Mouse (Mus musculus): ENCODE data around the gene 1700123O20Rik. TPM values are rescaled to one million over a fixed set of nuclear protein-coding genes. Genes with fewer than 3 reads are reported as not detected.

1700123O20Rik gene
- polyA plus RNA-seq, 1 experiment, result 47.4 TPM

DNA sequence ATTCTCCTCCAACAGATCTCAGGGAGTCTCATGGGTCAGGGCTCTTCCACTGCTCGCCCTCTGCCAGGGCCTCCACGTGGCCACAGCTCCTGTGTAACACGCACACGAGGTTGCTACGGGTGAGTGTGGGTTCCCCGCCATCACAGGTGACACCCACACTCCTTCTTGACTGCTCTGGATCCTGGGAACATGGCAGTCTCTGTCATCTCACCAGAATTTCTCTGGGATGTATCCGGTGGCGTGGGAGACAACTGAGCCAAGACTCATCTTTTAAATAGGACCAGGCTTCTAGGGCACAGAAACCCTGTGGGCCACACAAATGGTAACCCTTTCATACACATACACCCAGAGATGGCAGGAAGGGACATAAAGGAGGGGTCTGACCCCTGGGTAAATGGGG lies 46.2 kb downstream of the 1700123O20Rik start:
- Histone ChIP-seq H3K4me3 (ENCODE audit: low read depth, low read length) (no peak overlapping the region), H3K36me3 (ENCODE audit: control insufficient read depth, insufficient read depth, low read length) (peaks cover 36% of the 10 kb centered on the region), H3K27me3 (ENCODE audit: control insufficient read depth, insufficient read depth, low read length) (no peaks in the 10 kb centered on the region), H3K27ac (ENCODE audit: insufficient read depth, low read depth, low read length) (no peak overlapping the region), H3K4me1 (ENCODE audit: control insufficient read depth, insufficient read depth, insufficient read length, low read length) (peaks cover 15% of the 10 kb centered on the region; the same call in 1 of the 2 replicates)
- TF ChIP-seq POLR2A (IDR thresholded peaks at IDR 0.05; ENCODE audit: low read depth, low read length) (no peak), CTCF (IDR thresholded peaks at IDR 0.05; ENCODE audit: extremely low read depth, insufficient read length, insufficient replicate concordance, low read depth, low read length) (no peak)
- 93% methylated on average over 8 of the region's 8 CpGs for WGBS

DNA sequence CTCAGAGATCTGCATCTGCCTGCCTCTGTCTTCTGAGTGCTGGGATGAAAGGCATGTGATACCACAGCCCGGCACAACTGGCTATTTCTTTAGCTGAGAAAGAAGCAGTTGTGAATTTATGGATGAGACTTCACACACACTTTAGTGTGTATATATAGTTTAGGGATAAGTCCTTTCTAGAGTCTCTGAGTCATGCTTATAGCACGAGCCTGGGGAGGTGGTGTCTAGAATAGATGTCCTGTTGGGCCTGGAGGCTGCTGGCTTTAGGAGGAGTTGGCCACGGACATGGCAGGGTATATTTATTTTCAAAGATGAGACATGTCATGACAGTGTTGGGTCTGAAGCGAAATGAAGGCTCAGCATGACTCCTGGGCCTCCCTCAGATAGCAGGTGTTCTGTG lies 48.0 kb downstream of the 1700123O20Rik start:
- peaks cover 30% of the 10 kb centered on the region for H3K36me3 ChIP-seq (ENCODE audit: control insufficient read depth, insufficient read depth, low read length)
- peaks cover 19% of the 10 kb centered on the region for H3K4me1 ChIP-seq (ENCODE audit: control insufficient read depth, insufficient read depth, insufficient read length, low read length)
- no peak for TF ChIP-seq POLR2A (IDR thresholded peaks at IDR 0.05; ENCODE audit: low read depth, low read length)
- TF ChIP-seq CTCF (IDR thresholded peaks at IDR 0.05; ENCODE audit: extremely low read depth, insufficient read length, insufficient replicate concordance, low read depth, low read length), result no peak
- WGBS, result 59% methylated on average over 4 of the region's 4 CpGs
- H3K4me3 ChIP-seq (ENCODE audit: low read depth, low read length), result no peak overlapping the region
- H3K27ac ChIP-seq (ENCODE audit: insufficient read depth, low read depth, low read length), result peak overlapping the region; percentile 20; the same call in 1 of the 2 replicates
- H3K27me3 ChIP-seq (ENCODE audit: control insufficient read depth, insufficient read depth, low read length), result no peaks in the 10 kb centered on the region

DNA sequence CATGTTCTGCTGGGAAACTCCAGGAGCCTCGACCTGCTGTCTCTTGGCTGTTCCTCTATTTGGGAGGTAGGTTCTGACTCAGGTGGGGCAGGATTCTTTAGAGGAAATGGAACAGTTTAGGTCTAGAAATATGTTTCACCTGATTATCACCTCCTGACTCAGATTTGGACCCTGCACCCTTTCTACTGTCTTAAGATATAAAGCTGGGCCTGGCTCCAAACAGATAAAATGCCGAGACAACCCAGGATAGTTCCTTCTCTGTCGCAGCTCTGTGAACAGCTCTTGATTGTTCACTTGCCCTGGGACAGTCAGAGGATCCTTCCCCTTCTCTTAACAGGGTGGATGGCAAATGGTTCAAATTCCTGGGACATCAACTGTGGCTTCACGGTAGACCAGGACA lies 49.2 kb downstream of the 1700123O20Rik start:
- Histone ChIP-seq H3K27me3 (ENCODE audit: control insufficient read depth, insufficient read depth, low read length) (no peaks in the 10 kb centered on the region), H3K36me3 (ENCODE audit: control insufficient read depth, insufficient read depth, low read length) (peaks cover 27% of the 10 kb centered on the region), H3K4me3 (ENCODE audit: low read depth, low read length) (peak overlapping the region; percentile 9; the same call in 1 of the 2 replicates), H3K27ac (ENCODE audit: insufficient read depth, low read depth, low read length) (peak overlapping the region; percentile 89), H3K4me1 (ENCODE audit: control insufficient read depth, insufficient read depth, insufficient read length, low read length) (peaks cover 19% of the 10 kb centered on the region)
- WGBS, result 23% methylated on average over 4 of the region's 4 CpGs
- TF ChIP-seq CTCF (IDR thresholded peaks at IDR 0.05; ENCODE audit: extremely low read depth, insufficient read length, insufficient replicate concordance, low read depth, low read length) (no peak), POLR2A (IDR thresholded peaks at IDR 0.05; ENCODE audit: low read depth, low read length) (no peak)

DNA sequence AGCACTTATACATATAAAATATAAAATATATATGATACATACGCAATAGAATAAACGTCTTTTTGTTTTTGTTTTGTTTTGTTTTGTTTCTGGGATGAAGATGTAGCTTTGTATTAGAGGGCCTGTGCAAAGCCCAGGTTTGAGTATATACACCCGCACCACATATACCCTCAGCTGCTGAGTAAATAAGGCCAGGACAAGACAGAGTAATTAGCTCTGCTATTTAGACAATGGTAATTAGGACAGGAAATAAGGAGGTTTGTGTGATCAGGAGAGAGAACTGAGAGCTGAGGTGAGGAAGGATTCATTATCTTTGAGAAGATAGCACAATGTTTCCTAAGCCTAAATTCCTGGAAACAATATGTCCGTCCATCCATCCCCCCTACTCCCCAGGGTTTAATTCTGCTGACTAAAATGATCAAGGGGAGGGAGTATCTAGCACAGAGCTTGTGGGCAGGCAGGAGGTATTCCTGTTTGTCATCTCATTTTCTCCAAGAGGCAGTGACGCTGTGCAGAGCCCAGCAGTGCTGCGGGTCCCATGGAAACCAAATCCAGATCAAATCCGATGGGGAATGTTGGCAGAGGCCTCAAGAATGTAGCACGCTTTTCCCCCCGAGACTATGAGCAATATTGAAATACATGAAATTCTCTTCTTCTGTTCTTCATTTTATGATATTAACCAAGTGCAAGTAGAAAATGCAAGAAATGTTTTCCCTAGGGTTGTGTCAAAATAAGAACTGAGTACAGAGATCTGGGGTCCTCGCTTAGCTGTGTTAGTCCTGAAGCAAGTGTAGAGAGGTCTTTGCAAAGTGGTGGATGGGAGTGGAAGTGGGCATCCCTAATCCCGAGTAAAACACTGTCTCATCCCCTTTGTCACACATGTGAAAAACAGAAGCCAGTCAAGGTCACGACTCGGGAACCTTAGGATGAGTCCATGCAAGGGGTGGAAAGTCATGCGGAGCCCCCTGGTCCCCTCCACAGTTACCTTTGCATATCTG lies 50.8 kb downstream of the 1700123O20Rik start:
- H3K4me1 ChIP-seq (ENCODE audit: control insufficient read depth, insufficient read depth, insufficient read length, low read length), result peaks cover 25% of the 10 kb centered on the region
- no peak overlapping the region for H3K4me3 ChIP-seq (ENCODE audit: low read depth, low read length)
- H3K36me3 ChIP-seq (ENCODE audit: control insufficient read depth, insufficient read depth, low read length), result peaks cover 18% of the 10 kb centered on the region
- H3K27me3 ChIP-seq (ENCODE audit: control insufficient read depth, insufficient read depth, low read length), result no peaks in the 10 kb centered on the region
- 82% methylated on average over 14 of the region's 14 CpGs for WGBS
- TF ChIP-seq CTCF (IDR thresholded peaks at IDR 0.05; ENCODE audit: extremely low read depth, insufficient read length, insufficient replicate concordance, low read depth, low read length) (no peak), POLR2A (IDR thresholded peaks at IDR 0.05; ENCODE audit: low read depth, low read length) (no peak)
- H3K27ac ChIP-seq (ENCODE audit: insufficient read depth, low read depth, low read length), result no peak overlapping the region

DNA sequence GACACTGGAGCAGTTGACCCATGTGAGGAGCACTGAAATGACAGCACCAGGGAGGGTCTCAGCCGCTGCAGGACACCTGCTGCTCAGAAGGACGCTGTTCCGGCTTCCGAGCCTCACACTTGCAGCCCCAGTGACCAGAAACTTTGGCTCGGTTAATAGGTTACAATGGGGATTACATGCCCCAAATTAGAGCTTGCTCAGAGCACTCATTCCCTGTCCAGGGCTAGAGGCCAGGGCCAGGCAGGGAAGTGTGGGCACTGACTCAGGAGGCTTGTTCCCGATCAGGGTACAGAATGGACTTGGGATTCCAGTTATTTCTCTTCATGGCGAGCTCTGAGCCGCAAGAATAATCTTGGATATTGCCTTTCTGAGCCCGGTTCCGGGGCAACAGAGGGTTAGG lies 51.6 kb downstream of the 1700123O20Rik start:
- WGBS, result 90% methylated on average over 10 of the region's 10 CpGs
- Histone ChIP-seq H3K4me3 (ENCODE audit: low read depth, low read length) (no peak overlapping the region), H3K27ac (ENCODE audit: insufficient read depth, low read depth, low read length) (no peak overlapping the region), H3K4me1 (ENCODE audit: control insufficient read depth, insufficient read depth, insufficient read length, low read length) (peaks cover 29% of the 10 kb centered on the region), H3K27me3 (ENCODE audit: control insufficient read depth, insufficient read depth, low read length) (no peaks in the 10 kb centered on the region), H3K36me3 (ENCODE audit: control insufficient read depth, insufficient read depth, low read length) (peaks cover 14% of the 10 kb centered on the region)
- no peak for TF ChIP-seq CTCF (IDR thresholded peaks at IDR 0.05; ENCODE audit: extremely low read depth, insufficient read length, insufficient replicate concordance, low read depth, low read length)
- TF ChIP-seq POLR2A (IDR thresholded peaks at IDR 0.05; ENCODE audit: low read depth, low read length), result no peak

Other genes starting within 250 kb of the 1700123O20Rik start
- gene Lrp10, start 222.1 kb upstream of the 1700123O20Rik start, polyA plus RNA-seq (2012; rRNA removed), result 139 and 303 TPM in 2 replicates
- 0.20 and 0.76 TPM in 2 replicates for gene Rem2, start 210.1 kb upstream of the 1700123O20Rik start, polyA plus RNA-seq (2012; rRNA removed)
- 5.8 and 9.8 TPM in 2 replicates for gene Prmt5, start 168.7 kb upstream of the 1700123O20Rik start, polyA plus RNA-seq (2012; rRNA removed)
- gene Haus4, start 131.6 kb upstream of the 1700123O20Rik start, polyA plus RNA-seq (2012; rRNA removed), result 4.7 and 11.8 TPM in 2 replicates
- 2.6 and 3.0 TPM in 2 replicates for gene Ajuba, start 108.7 kb upstream of the 1700123O20Rik start, polyA plus RNA-seq (2012; rRNA removed)
- 2.3 and 5.6 TPM in 2 replicates for gene 4931414P19Rik, start 80.2 kb upstream of the 1700123O20Rik start, polyA plus RNA-seq (2012; rRNA removed)
- 122 and 160 TPM in 2 replicates for gene Psmb5, start 68.2 kb upstream of the 1700123O20Rik start, polyA plus RNA-seq (2012; rRNA removed)
- not detected in 2 replicates for gene Psmb11, start 64.8 kb upstream of the 1700123O20Rik start, polyA plus RNA-seq (2012; rRNA removed)
- gene Gm17606, start 45.3 kb upstream of the 1700123O20Rik start, polyA plus RNA-seq (2012; rRNA removed), result not detected in 2 replicates
- 3.1 and 4.6 TPM in 2 replicates for gene Cdh24, start 44.9 kb upstream of the 1700123O20Rik start, polyA plus RNA-seq (2012; rRNA removed)
- 32.5 and 76.4 TPM in 2 replicates for gene Acin1, start 715 bp downstream of the 1700123O20Rik start, polyA plus RNA-seq (2012; rRNA removed)
- not detected in 2 replicates for gene Gm29776, start 12.6 kb downstream of the 1700123O20Rik start, polyA plus RNA-seq (2012; rRNA removed)
- gene Cebpe, start 26.0 kb downstream of the 1700123O20Rik start, polyA plus RNA-seq (2012; rRNA removed), result 4.2 and 4.4 TPM in 2 replicates
- 39.5 and 174 TPM in 2 replicates for gene Slc7a8, start 95.7 kb downstream of the 1700123O20Rik start, polyA plus RNA-seq (2012; rRNA removed)
- not detected in 2 replicates for gene Rnf212b, start 127.9 kb downstream of the 1700123O20Rik start, polyA plus RNA-seq (2012; rRNA removed)
- gene Homez, start 184.7 kb downstream of the 1700123O20Rik start, polyA plus RNA-seq (2012; rRNA removed), result 1.1 and 2.0 TPM in 2 replicates
- gene Ppp1r3e, start 191.3 kb downstream of the 1700123O20Rik start, polyA plus RNA-seq (2012; rRNA removed), result 8.9 and 17.4 TPM in 2 replicates
- 22.5 and 29.8 TPM in 2 replicates for gene Bcl2l2, start 197.2 kb downstream of the 1700123O20Rik start, polyA plus RNA-seq (2012; rRNA removed)
- 5.8 and 12.4 TPM in 2 replicates for gene Gm20521, start 197.2 kb downstream of the 1700123O20Rik start, polyA plus RNA-seq (2012; rRNA removed)
- gene Pabpn1, start 206.3 kb downstream of the 1700123O20Rik start, polyA plus RNA-seq (2012; rRNA removed), result 19.7 and 36.0 TPM in 2 replicates
- gene Slc22a17, start 226.9 kb downstream of the 1700123O20Rik start, polyA plus RNA-seq (2012; rRNA removed), result 15.2 and 18.0 TPM in 2 replicates
- 5.4 and 5.7 TPM in 2 replicates for gene Efs, start 239.9 kb downstream of the 1700123O20Rik start, polyA plus RNA-seq (2012; rRNA removed)
- 0.53 and 1.1 TPM in 2 replicates for gene Il25, start 246.5 kb downstream of the 1700123O20Rik start, polyA plus RNA-seq (2012; rRNA removed)

All from small intestine, adult 2 months (tissue).